Mouse (Mus musculus) testis, adult 2 months (tissue): Measurements from ENCODE around the gene Irgc1. TPM values are rescaled to one million over a fixed set of nuclear protein-coding genes. Genes with fewer than 3 reads are reported as not detected.

Source experiments
- H3K27ac ChIP-seq: fragments of 200-500 bp; 2 replicates; pipeline ENCODE4 v1.5.1; 2012; ENCODE audit warnings: low read depth, low read length; ENCODE audit not compliant: control insufficient read depth, insufficient read depth
- H3K27me3 ChIP-seq: fragments of 200-500 bp; 2 replicates; pipeline ENCODE4 v1.6.1; 2012; ENCODE audit warnings: mild to moderate bottlenecking, low read length, moderate library complexity; ENCODE audit not compliant: control insufficient read depth, insufficient read depth
- H3K36me3 ChIP-seq: fragments of 200-500 bp; 2 replicates; pipeline ENCODE4 v1.6.1; 2012; ENCODE audit warnings: mild to moderate bottlenecking, low read length; ENCODE audit not compliant: control insufficient read depth, insufficient read depth
- H3K4me1 ChIP-seq: fragments of 200-500 bp; 2 replicates; pipeline ENCODE4 v1.6.1; 2012; ENCODE audit warnings: low read length; ENCODE audit not compliant: control insufficient read depth, insufficient read depth
- H3K4me3 ChIP-seq: fragments of 200-500 bp; 2 replicates; pipeline ENCODE4 v1.5.1; 2012; ENCODE audit warnings: low read depth, mild to moderate bottlenecking, low read length, moderate library complexity, mixed read lengths; ENCODE audit not compliant: control insufficient read depth
- CTCF ChIP-seq: fragments of 200-500 bp; IDR thresholded peaks from 2 replicates; pipeline ENCODE4 v1.5.1; 2012; ENCODE audit warnings: low read depth, mild to moderate bottlenecking, inconsistent platforms, low read length, moderate library complexity; ENCODE audit not compliant: control insufficient read depth, insufficient read depth, insufficient replicate concordance
- POLR2A ChIP-seq: fragments of 200-500 bp; IDR thresholded peaks from 2 replicates; pipeline ENCODE4 v1.6.1; 2012; ENCODE audit warnings: low read depth, mild to moderate bottlenecking, inconsistent platforms, low read length, moderate library complexity; ENCODE audit not compliant: control insufficient read depth
- polyA plus RNA-seq: library from polyadenylated mRNA; depleted of rRNA; stranded (reverse); fragments of >200 nt; gene quantifications from 2 replicates; pipeline ENCODE4 v1.2.3, GENCODE M21; 2012

Irgc1 gene
- polyA plus RNA-seq, 1 experiment: 1,510 TPM

GRCm38 (mm10) chr7:24430551-24431345, 21.3 kb downstream of the Irgc1 start:
- H3K4me3 ChIP-seq: peak overlapping the region; percentile 79
- peaks cover 3% of the 10 kb centered on the region for H3K4me1 ChIP-seq
- H3K36me3 ChIP-seq: no peaks in the 10 kb centered on the region
- peak; percentile 4; the same call in 1 of the 2 replicates for TF ChIP-seq POLR2A
- no peak for TF ChIP-seq CTCF
- no peaks in the 10 kb centered on the region for H3K27me3 ChIP-seq
- H3K27ac ChIP-seq: no peak overlapping the region

DNA sequence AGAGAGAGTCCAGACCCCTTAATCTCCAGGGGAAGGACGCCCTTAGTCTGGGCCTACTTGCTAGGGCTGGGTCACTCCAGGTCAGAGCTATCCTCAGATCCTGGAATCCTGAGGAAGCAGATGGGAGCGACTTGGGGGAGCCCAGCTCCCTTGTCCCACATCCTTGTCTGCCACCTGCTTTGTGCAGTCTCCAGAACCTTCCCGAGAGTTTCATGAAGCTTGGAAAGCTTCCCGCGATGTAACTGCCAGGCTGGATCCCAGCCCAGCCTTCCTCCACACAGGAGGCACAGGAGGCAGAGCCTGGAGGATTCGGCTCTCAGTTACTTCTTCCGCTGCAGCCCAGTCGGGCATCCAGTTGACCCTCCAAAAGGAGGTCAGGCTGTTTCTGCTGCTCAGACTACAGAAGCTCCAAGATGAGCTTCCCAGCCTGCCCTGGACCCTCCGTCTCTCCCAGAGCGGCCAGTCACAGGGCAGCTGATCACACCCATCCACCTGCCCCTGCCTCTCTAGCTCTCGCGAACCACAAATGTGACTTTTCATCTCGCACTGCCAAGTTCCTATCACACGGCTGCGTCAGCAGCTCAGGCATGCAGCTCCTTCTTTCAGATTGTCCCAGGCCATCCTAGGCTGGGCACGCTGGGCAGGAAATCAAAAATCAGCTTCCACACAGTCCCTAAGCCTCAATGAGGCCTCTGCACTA, 22.5 kb downstream of the Irgc1 start:
- no peak for TF ChIP-seq POLR2A
- TF ChIP-seq CTCF: no peak
- H3K4me3 ChIP-seq: peak overlapping the region; percentile 70
- peaks cover 3% of the 10 kb centered on the region for H3K4me1 ChIP-seq
- H3K27ac ChIP-seq: no peak overlapping the region
- no peaks in the 10 kb centered on the region for H3K36me3 ChIP-seq
- H3K27me3 ChIP-seq: no peaks in the 10 kb centered on the region

- no peaks in the 10 kb centered on the region for H3K27me3 ChIP-seq
- no peak for TF ChIP-seq CTCF
- TF ChIP-seq POLR2A: no peak
- H3K27ac ChIP-seq: no peak overlapping the region
- H3K4me1 ChIP-seq: peaks cover 3% of the 10 kb centered on the region
- no peaks in the 10 kb centered on the region for H3K36me3 ChIP-seq
- H3K4me3 ChIP-seq: peak overlapping the region; percentile 28
Measured at GRCm38 (mm10) chr7:24428725-24429124, 23.4 kb downstream of the Irgc1 start.

- Histone ChIP-seq H3K27ac (no peak overlapping the region), H3K36me3 (no peaks in the 10 kb centered on the region), H3K4me1 (peaks cover 3% of the 10 kb centered on the region), H3K4me3 (no peak overlapping the region), H3K27me3 (no peaks in the 10 kb centered on the region)
- no peak for TF ChIP-seq CTCF
- TF ChIP-seq POLR2A: no peak
Measured at GRCm38 (mm10) chr7:24427168-24427567, 24.9 kb downstream of the Irgc1 start.

GRCm38 (mm10) chr7:24425919-24426318, 26.2 kb downstream of the Irgc1 start:
- Histone ChIP-seq H3K27ac (no peak overlapping the region), H3K4me3 (no peak overlapping the region), H3K27me3 (no peaks in the 10 kb centered on the region), H3K4me1 (peaks cover 3% of the 10 kb centered on the region), H3K36me3 (no peaks in the 10 kb centered on the region; the same call in 1 of the 2 replicates)
- TF ChIP-seq CTCF: no peak
- no peak for TF ChIP-seq POLR2A

GRCm38 (mm10) chr7:24423956-24424732, 28.0 kb downstream of the Irgc1 start:
- H3K27ac ChIP-seq: no peak overlapping the region
- H3K27me3 ChIP-seq: no peaks in the 10 kb centered on the region
- TF ChIP-seq POLR2A (no peak), CTCF (0 out of 2 replicates have a peak, but pooled peaks have one; percentile 2)
- no peaks in the 10 kb centered on the region; the same call in none of the 2 replicates for H3K36me3 ChIP-seq
- no peak overlapping the region for H3K4me3 ChIP-seq
- no peaks in the 10 kb centered on the region; the same call in 1 of the 2 replicates for H3K4me1 ChIP-seq

DNA sequence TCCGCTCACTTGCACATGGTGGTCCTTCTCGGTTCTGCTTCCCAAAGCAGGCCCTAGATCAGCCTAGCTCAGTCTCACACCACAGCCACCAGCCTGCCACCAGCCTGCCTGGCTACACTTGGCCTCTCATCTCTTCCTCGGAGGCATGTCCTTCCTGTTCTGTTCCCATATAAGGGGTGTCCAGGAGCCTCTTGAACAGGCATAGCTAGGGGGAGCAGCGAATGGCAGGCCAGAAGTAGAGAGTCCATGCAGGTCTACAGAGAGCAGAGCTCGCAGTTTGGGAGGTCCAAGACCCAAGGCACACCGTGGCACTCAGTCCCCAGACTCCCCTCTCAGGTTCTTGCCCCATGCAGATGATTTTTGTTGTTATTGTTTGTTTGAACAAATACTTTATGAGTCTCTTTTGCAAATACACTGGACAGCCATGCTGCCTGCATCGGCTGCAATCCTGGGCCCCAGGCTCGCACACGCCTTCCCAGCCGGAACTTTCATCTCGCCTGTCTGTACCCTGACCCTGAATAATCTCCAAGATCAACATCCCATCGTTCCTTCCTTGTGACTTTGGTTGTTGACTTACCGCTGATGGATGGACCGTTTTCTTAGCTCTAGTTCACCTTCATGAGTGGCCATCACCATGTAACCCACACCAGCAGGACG, 28.9 kb downstream of the Irgc1 start:
- no peaks in the 10 kb centered on the region; the same call in none of the 2 replicates for H3K36me3 ChIP-seq
- no peak overlapping the region for H3K4me3 ChIP-seq
- H3K4me1 ChIP-seq: no peaks in the 10 kb centered on the region
- TF ChIP-seq CTCF (no peak), POLR2A (no peak)
- no peaks in the 10 kb centered on the region for H3K27me3 ChIP-seq
- H3K27ac ChIP-seq: no peak overlapping the region
